Comparison of ENCODE assay signal across 15 mouse cellular contexts in genomic region chr13:62859251-62859650, GRCm38 (mm10). TPM values are rescaled to one million over a fixed set of nuclear protein-coding genes. Genes with fewer than 3 reads are reported as not detected.
DNase-seq lines count a peak whose midpoint lies in the region; TF ChIP-seq lines count a peak whose summit lies in the region.
"Not testable (repeated sequence)": the region's sequence is repeated elsewhere in the genome, so short reads cannot be mapped to it uniquely, and the experiment has no call there.
"Had no signal": no experiment of that assay in that cellular context is flagged by ENCODE, and none has a peak within 500 bp of the region (broad histone marks: within the 10 kb centered on the region; RNA-seq: fewer than 3 reads in every experiment).

No protein-coding gene starts in this region.

- not testable (repeated sequence) for H3K4me1 ChIP-seq in kidney, adult 2 months (ENCODE audit: control insufficient read depth, insufficient read depth, low read length)

- not testable (repeated sequence) for TF ChIP-seq CTCF in kidney, adult 2 months (conservative IDR thresholded peaks at IDR 0.05; ENCODE audit: insufficient read depth, insufficient read length, low read depth, low read length)

- H3K36me3 ChIP-seq in kidney, adult 2 months (ENCODE audit: control insufficient read depth, insufficient read depth, low read length); splenic B cell, adult 2 months (ENCODE audit: control insufficient read depth, insufficient read depth, low read length, poor library complexity, severe bottlenecking): not testable (repeated sequence)

- not testable (repeated sequence) for H3K4me3 ChIP-seq in kidney, adult 2 months (ENCODE audit: insufficient read depth, low read depth, low read length)

- H3K27ac ChIP-seq in kidney, adult 2 months (ENCODE audit: insufficient read depth, low read depth, low read length) = not testable (repeated sequence)

- peak; percentile 28 for DNase-seq in A20 (ENCODE audit: low read depth, low spot score)
- DNase-seq in ES-CJ7 (ENCODE audit: low read depth, low spot score) = peak; percentile 27
- DNase-seq in ZHBTc4 (ENCODE audit: low read depth, low spot score) = peak; percentile 54
- DNase-seq in heart, adult 11 months = peak; percentile 94
- peak; percentile 22 for DNase-seq in induced T-regulatory cell, adult 2 months (ENCODE audit: low read depth)
- peak; percentile 18 for DNase-seq in kidney, adult 2 months
- DNase-seq in lung, postnatal 36 days = peak; percentile 35
- peak; percentile 62 for DNase-seq in splenic B cell, adult 2 months (ENCODE audit: low read depth, low spot score)

- 68% methylated on average over 10 of the region's 10 CpGs for WGBS in kidney, adult 2 months

- TF ChIP-seq POLR2A in kidney, adult 2 months (IDR thresholded peaks at IDR 0.05; ENCODE audit: low read depth, low read length) = not testable (repeated sequence)

- not testable (repeated sequence) for H3K27me3 ChIP-seq in kidney, adult 2 months (replicated peaks; ENCODE audit: control insufficient read depth, insufficient read depth, low read length); splenic B cell, adult 2 months (ENCODE audit: control insufficient read depth, insufficient read depth, low read length, poor library complexity, severe bottlenecking)

RNA-seq across cellular contexts. Expression of gene Fbp2, which starts 1.0 kb away (rescaled TPM):
- polyA plus RNA-seq in kidney, adult 2 months (2012; rRNA removed) = 28.8 and 35.3 TPM in 2 replicates
- polyA plus RNA-seq: erythroblast, embryonic 14.5 days; heart, embryonic 13.5 days; hindbrain, embryonic 11.5 days; inflammation-experienced regulatory T-cells, adult 6 months had no signal

RNA-seq across cellular contexts. Expression of gene Fbp1, which starts 28.8 kb away (rescaled TPM):
- 1,525 and 1,684 TPM in 2 replicates for polyA plus RNA-seq in kidney, adult 2 months (2012; rRNA removed)
- polyA plus RNA-seq: embryonic facial prominence, embryonic 11.5 days; erythroblast, embryonic 14.5 days; forebrain, embryonic 10.5 days; forebrain, embryonic 14.5 days; hindbrain, embryonic 11.5 days; inflammation-experienced regulatory T-cells, adult 6 months had no signal

Comparison
In these comparisons a context has a peak if more than half of its experiments do, and no peak if none do; other contexts are left out.
1. DNase-seq: peak in every context shown above with its lines; median percentile 94 in heart, adult 11 months; 62 in splenic B cell, adult 2 months; 54 in ZHBTc4; 35 in lung, postnatal 36 days; 28 in A20; 27 in ES-CJ7; 22 in induced T-regulatory cell, adult 2 months; 18 in kidney, adult 2 months.